Mouse (Mus musculus): ENCODE measurements at regions not wholly inside any gene's neighbourhood (a gene's known extent, or its start where the extent isn't known, plus 50 kb on each side); places are given as distances from the start of the nearest gene placed in this dataset.

- TF ChIP-seq CHD2 (IDR thresholded peaks at IDR 0.05; ENCODE audit: low read depth, low read length) (no peak), ZC3H11A (IDR thresholded peaks at IDR 0.05; ENCODE audit: borderline replicate concordance, low read depth, low read length) (no peak), ZNF384 (IDR thresholded peaks at IDR 0.05; ENCODE audit: low read depth, low read length) (no peak)
These were observed 62.4 kb upstream of the Hs3st2 start for GRCm38 (mm10) chr7:121329274-121329673.

Data from ES-E14 (cell line).